8 mouse cellular contexts compared by ENCODE assay signal in the genomic region with DNA sequence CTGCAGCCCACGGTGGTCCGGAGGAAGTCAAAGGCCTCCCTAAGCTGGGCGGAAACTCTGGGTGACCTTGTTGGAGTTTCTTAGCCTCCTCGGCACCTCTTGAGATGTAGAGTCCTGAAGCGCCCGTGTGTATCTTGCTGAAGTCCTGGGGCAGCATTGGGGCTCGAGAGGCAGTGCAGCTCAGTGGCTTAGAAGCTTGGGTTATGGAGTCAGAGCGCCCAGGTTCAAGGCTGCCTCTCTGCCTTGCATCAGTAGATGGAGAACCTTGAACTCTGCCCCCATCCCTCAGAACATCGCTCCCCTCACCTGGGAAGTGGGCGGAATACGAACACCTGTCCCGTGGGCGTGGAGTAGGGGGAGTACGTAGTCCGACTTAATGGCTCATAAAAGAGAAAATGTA. TPM values are rescaled to one million over a fixed set of nuclear protein-coding genes. Genes with fewer than 3 reads are reported as not detected.
A peak's percentile ranks its signal among the peaks of the same experiment; 100 is the strongest.
DNase-seq lines count a peak whose midpoint lies in the region; ATAC-seq and TF ChIP-seq lines count a peak whose summit lies in the region.

No protein-coding gene starts in this region.

- H3K9me3 ChIP-seq in heart, embryonic 12.5 days (replicated peaks): peaks cover 6% of the 10 kb centered on the region; the same call in 1 of the 2 replicates
- H3K9me3 ChIP-seq in ES-Bruce4 (replicated peaks; ENCODE audit: control insufficient read depth, insufficient read depth, low read length, poor library complexity, severe bottlenecking): no peaks in the 10 kb centered on the region
- no peaks in the 10 kb centered on the region for H3K9me3 ChIP-seq in forebrain, embryonic 16.5 days (ENCODE audit: control insufficient read depth, low read length)

- no peaks in the 10 kb centered on the region for H3K27me3 ChIP-seq in heart, embryonic 12.5 days (replicated peaks)
- no peaks in the 10 kb centered on the region for H3K27me3 ChIP-seq in ES-Bruce4 (ENCODE audit: control insufficient read depth, insufficient read depth, low read length, poor library complexity, severe bottlenecking)
- no peaks in the 10 kb centered on the region for H3K27me3 ChIP-seq in forebrain, embryonic 16.5 days (replicated peaks; ENCODE audit: control insufficient read depth, insufficient read depth, low read length)

- H3K4me3 ChIP-seq in heart, embryonic 12.5 days: peak overlapping the region; percentile 80
- H3K4me3 ChIP-seq in ES-Bruce4 (ENCODE audit: low read depth, low read length) (peak overlapping the region; percentile 96), macrophage (ENCODE audit: inconsistent target) (peak overlapping the region; percentile 81)
- peak overlapping the region; percentile 90 for H3K4me3 ChIP-seq in forebrain, embryonic 16.5 days (replicated peaks; ENCODE audit: low read length)

- WGBS in heart, embryonic 12.5 days: 11% methylated on average over 15 of the region's 15 CpGs
- WGBS in forebrain, embryonic 16.5 days: 10% methylated on average over 15 of the region's 15 CpGs
- 26% methylated on average over 15 of the region's 15 CpGs for WGBS in macrophage (ENCODE audit: missing documents)

- peak overlapping the region; percentile 86 for H3K4me2 ChIP-seq in heart, embryonic 12.5 days
- H3K4me2 ChIP-seq in forebrain, embryonic 16.5 days (ENCODE audit: low read length): peak overlapping the region; percentile 79

- ATAC-seq in heart, embryonic 12.5 days (ENCODE audit: insufficient number of reproducible peaks, low FRiP score): no peak; the same call in 1 of the 2 replicates
- no peak for ATAC-seq in forebrain, embryonic 16.5 days

- peaks cover 8% of the 10 kb centered on the region for H3K36me3 ChIP-seq in heart, embryonic 12.5 days
- H3K36me3 ChIP-seq in ES-Bruce4 (ENCODE audit: control insufficient read depth, insufficient read depth, low read length, poor library complexity, severe bottlenecking): no peaks in the 10 kb centered on the region
- no peaks in the 10 kb centered on the region for H3K36me3 ChIP-seq in forebrain, embryonic 16.5 days (ENCODE audit: control insufficient read depth, insufficient read depth)
- H3K36me3 ChIP-seq in macrophage (ENCODE audit: inconsistent target): no peaks in the 10 kb centered on the region

- no peak for TF ChIP-seq EP300 in ES-Bruce4 (IDR thresholded peaks at IDR 0.05; ENCODE audit: insufficient read depth, low read depth, low read length)

- TF ChIP-seq CTCF in ES-Bruce4 (IDR thresholded peaks at IDR 0.05; ENCODE audit: low read depth, low read length): no peak

- peak overlapping the region; percentile 63 for H3K27ac ChIP-seq in heart, embryonic 12.5 days (ENCODE audit: poor library complexity, severe bottlenecking)
- H3K27ac ChIP-seq in ES-Bruce4 (ENCODE audit: insufficient read depth, low read length) (peak overlapping the region; percentile 62), macrophage (peak overlapping the region; percentile 35)
- H3K27ac ChIP-seq in forebrain, embryonic 16.5 days (ENCODE audit: low read length): peak overlapping the region; percentile 74

- peaks cover 46% of the 10 kb centered on the region for H3K79me2 ChIP-seq in macrophage (ENCODE audit: inconsistent target)

- no peak for TF ChIP-seq POLR2A in ES-Bruce4 (IDR thresholded peaks at IDR 0.05; ENCODE audit: insufficient read depth, low read length)

- DNase-seq in heart, adult 11 months: no peak
- DNase-seq in right cerebral cortex, adult 2 months (ENCODE audit: low spot score in 2 of 2): no peak
- DNase-seq in urinary bladder, adult 2 months (ENCODE audit: low spot score): no peak
- DNase-seq in cerebellum, postnatal 10 days: no peak

- H3K9ac ChIP-seq in heart, embryonic 12.5 days: peak overlapping the region; percentile 84
- peak overlapping the region; percentile 88 for H3K9ac ChIP-seq in ES-Bruce4 (ENCODE audit: low read depth, poor library complexity, severe bottlenecking)
- H3K9ac ChIP-seq in forebrain, embryonic 16.5 days (replicated peaks; ENCODE audit: low read depth, low read length): peak overlapping the region; percentile 79

- peaks cover 12% of the 10 kb centered on the region for H3K4me1 ChIP-seq in heart, embryonic 12.5 days (replicated peaks)
- no peaks in the 10 kb centered on the region for H3K4me1 ChIP-seq in ES-Bruce4 (ENCODE audit: control insufficient read depth, insufficient read depth, low read length)
- peaks cover 16% of the 10 kb centered on the region for H3K4me1 ChIP-seq in forebrain, embryonic 16.5 days (replicated peaks; ENCODE audit: control insufficient read depth, insufficient read depth, low read length)

RNA-seq across cellular contexts. Expression of a gene that starts 0.4 kb away (rescaled TPM):
- polyA plus RNA-seq in heart, embryonic 12.5 days (2016; fragmentation: Nextera tagmentation; extraction: Ambion mirVana): 14.1 and 14.9 TPM in 2 replicates
- 55.5 and 62.7 TPM in 2 replicates for polyA plus RNA-seq in ES-Bruce4 (2011; ENCODE audit: insufficient read depth, insufficient read length, low read depth, missing spikeins)
- polyA plus RNA-seq in forebrain, embryonic 16.5 days (2015; fragmentation: Nextera tagmentation; extraction: Ambion mirVana): 16.5 and 17.7 TPM in 2 replicates
- total RNA-seq in macrophage (2018; cell fraction: chromatin; rRNA removed): 10 to 100 TPM; 22.9 to 64.4 (median 43.5) TPM
- 10 to 100 TPM in 1 of 26 experiments, 1 to 10 TPM in 25; 5.1 to 10.8 (median 7.6) TPM for total RNA-seq in macrophage (2018; cell fraction: cytosol; rRNA removed)
- total RNA-seq in macrophage (2018; cell fraction: nucleus; rRNA removed): 10 to 100 TPM in 24 of 26 experiments, 1 to 10 TPM in 2; 7.5 to 37.5 (median 18.6) TPM
- polyA plus RNA-seq in macrophage (2018): 5.6 to 7.1 TPM (median 5.9 TPM) in 3 replicates
- 18.0 and 18.4 TPM in 2 replicates for polyA plus RNA-seq in urinary bladder, adult 2 months (2012; rRNA removed)

RNA-seq across cellular contexts. Expression of a gene that starts 27.1 kb away (rescaled TPM):
- 59.7 and 65.2 TPM in 2 replicates for polyA plus RNA-seq in heart, embryonic 12.5 days (2016; fragmentation: Nextera tagmentation; extraction: Ambion mirVana)
- 22.4 and 24.7 TPM in 2 replicates for polyA plus RNA-seq in ES-Bruce4 (2011; ENCODE audit: insufficient read depth, insufficient read length, low read depth, missing spikeins)
- polyA plus RNA-seq in forebrain, embryonic 16.5 days (2015; fragmentation: Nextera tagmentation; extraction: Ambion mirVana): 18.5 and 20.6 TPM in 2 replicates
- 1 to 10 TPM in 5 of 26 experiments, under 1 TPM in 9, not detected in 12; 0.22 to 3.6 (median 0.52) TPM for total RNA-seq in macrophage (2018; cell fraction: chromatin; rRNA removed)
- under 1 TPM in 25 of 26 experiments, not detected in 1; 0.04 to 0.92 (median 0.19) TPM for total RNA-seq in macrophage (2018; cell fraction: cytosol; rRNA removed)
- total RNA-seq in macrophage (2018; cell fraction: nucleus; rRNA removed): 1 to 10 TPM in 3 of 26 experiments, under 1 TPM in 9, not detected in 14; 0.18 to 3.0 (median 0.43) TPM
- 0.47 to 0.59 TPM in 2 of 3 replicates, not detected in the other for polyA plus RNA-seq in macrophage (2018)
- polyA plus RNA-seq in urinary bladder, adult 2 months (2012; rRNA removed): 19.3 and 23.7 TPM in 2 replicates

Comparison
In these comparisons a context has a peak if more than half of its experiments do, and no peak if none do; other contexts are left out.
1. RNA of a gene that starts 27.1 kb away (polyA plus RNA-seq): 59.7 to 65.2 TPM in heart, embryonic 12.5 days, 19.3 to 23.7 TPM in urinary bladder, adult 2 months, 22.4 to 24.7 TPM in ES-Bruce4 and 18.5 to 20.6 TPM in forebrain, embryonic 16.5 days; 0.47 to 0.59 TPM in macrophage; every median in the first group is over 10 times any median in the second.
2. Peak in every context shown above with its lines, with median percentiles within 50 percentile points of each other: H3K27ac ChIP-seq, H3K4me3 ChIP-seq and H3K9ac ChIP-seq.